Mouse (Mus musculus): ENCODE data around the gene Ovol1.

- no peak for TF ChIP-seq CTCF (IDR thresholded peaks at IDR 0.05; ENCODE audit: low read depth)
- TF ChIP-seq EP300 (IDR thresholded peaks at IDR 0.05; ENCODE audit: low read depth) = no peak
Measured at GRCm38 (mm10) chr19:5601752-5602541, 41.5 kb upstream of the Ovol1 start, which contains the start of gene Rnaseh2c.

Measured in liver, postnatal 0 days (tissue).